Mouse (Mus musculus) heart, embryonic 11.5 days (tissue): ENCODE data around the gene Aldh18a1. TPM values are rescaled to one million over a fixed set of nuclear protein-coding genes. Genes with fewer than 3 reads are reported as not detected.
"Not testable (repeated sequence)": the region's sequence is repeated elsewhere in the genome, so short reads cannot be mapped to it uniquely, and the experiment has no call there.

Source experiments
- ATAC-seq: fragments of 200-750 bp; cut with Nextera tagmentation; replicated peaks from 2 replicates; pipeline ENCODE4 v1.8.0; 2017; ENCODE audit warnings: moderate library complexity; ENCODE audit not compliant: insufficient number of reproducible peaks, low FRiP score, low TSS enrichment
- H3K27ac ChIP-seq: fragments of 300-500 bp; sonication (generic); 2 replicates; pipeline ENCODE4 v1.5.1; 2014; ENCODE audit warnings: mild to moderate bottlenecking, low read depth, low read length
- H3K27me3 ChIP-seq: fragments of 300-500 bp; sonication (generic); 2 replicates; pipeline ENCODE4 v1.6.1; 2014; ENCODE audit warnings: mild to moderate bottlenecking, low read length, mixed read lengths; ENCODE audit not compliant: control insufficient read depth, insufficient read depth
- H3K36me3 ChIP-seq: fragments of 300-500 bp; sonication (generic); 2 replicates; pipeline ENCODE4 v1.6.1; 2014; ENCODE audit warnings: mild to moderate bottlenecking, low read length, moderate library complexity, mixed read lengths; ENCODE audit not compliant: control insufficient read depth, insufficient read depth
- H3K4me1 ChIP-seq: fragments of 300-500 bp; sonication (generic); 2 replicates; pipeline ENCODE4 v1.6.1; 2014; ENCODE audit warnings: low read length; ENCODE audit not compliant: control insufficient read depth, insufficient read depth
- H3K4me2 ChIP-seq: fragments of 300-500 bp; sonication (generic); 2 replicates; pipeline ENCODE4 v1.6.1; 2014; ENCODE audit warnings: mild to moderate bottlenecking, moderate library complexity
- H3K4me3 ChIP-seq: fragments of 300-500 bp; sonication (generic); 2 replicates; pipeline ENCODE4 v1.5.1; 2014; ENCODE audit warnings: low read depth, low read length
- H3K9ac ChIP-seq: fragments of 300-500 bp; sonication (generic); 2 replicates; pipeline ENCODE4 v1.6.1; 2014; ENCODE audit warnings: mild to moderate bottlenecking, low read depth, low read length, moderate library complexity
- H3K9me3 ChIP-seq: fragments of 300-500 bp; sonication (generic); replicated peaks from 2 replicates; pipeline ENCODE4 v1.6.1; 2016; ENCODE audit warnings: low read length; ENCODE audit not compliant: control insufficient read depth
- WGBS: fragments of 180-500 bp; shearing (Covaris S2); extraction: QIAGEN DNeasy Blood & Tissue Kit; methylation state at CpG from one replicate; pipeline ENCODE4 v1.1.7; 2014; ENCODE audit not compliant: insufficient replicate concordance; 5-methylcytosine and 5-hydroxymethylcytosine counted together
- polyA plus RNA-seq: library from polyadenylated mRNA; unstranded; fragments of >200 nt; fragmentation: Nextera tagmentation; extraction: Ambion mirVana; gene quantifications from 2 replicates; pipeline ENCODE4 v1.2.1, GENCODE M21; 2014

Gene Aldh18a1
- polyA plus RNA-seq, 1 experiment from 2014 or later: 38.9 TPM

- Histone ChIP-seq H3K36me3 (no peaks in the 10 kb centered on the region), H3K27ac (no peak overlapping the region), H3K4me2 (no peak overlapping the region), H3K9ac (no peak overlapping the region), H3K9me3 (no peaks in the 10 kb centered on the region), H3K27me3 (no peaks in the 10 kb centered on the region), H3K4me1 (no peaks in the 10 kb centered on the region), H3K4me3 (no peak overlapping the region)
- no peak for ATAC-seq
- 57% methylated on average over 12 of the region's 12 CpGs for WGBS
These were observed 37.7 kb upstream of the Aldh18a1 start for GRCm38 (mm10) chr19:40625935-40626334.

GRCm38 (mm10) chr19:40621616-40622015 lies 33.4 kb upstream of the Aldh18a1 start:
- H3K27ac ChIP-seq, H3K9ac ChIP-seq, H3K27me3 ChIP-seq, H3K36me3 ChIP-seq, H3K4me1 ChIP-seq, H3K4me2 ChIP-seq, ATAC-seq, H3K9me3 ChIP-seq, H3K4me3 ChIP-seq: not testable (repeated sequence)
- 37% methylated on average over 10 of the region's 26 CpGs for WGBS

GRCm38 (mm10) chr19:40616021-40616420 lies 27.8 kb upstream of the Aldh18a1 start:
- no peak overlapping the region for H3K9ac ChIP-seq
- H3K9me3 ChIP-seq: no peaks in the 10 kb centered on the region
- H3K4me2 ChIP-seq: no peak overlapping the region
- no peak for ATAC-seq
- peaks cover 4% of the 10 kb centered on the region; the same call in 1 of the 2 replicates for H3K4me1 ChIP-seq
- H3K27me3 ChIP-seq: peaks cover 3% of the 10 kb centered on the region; the same call in 1 of the 2 replicates
- no peak overlapping the region for H3K27ac ChIP-seq
- WGBS: 80% methylated on average over 7 of the region's 7 CpGs
- H3K36me3 ChIP-seq: no peaks in the 10 kb centered on the region
- H3K4me3 ChIP-seq: no peak overlapping the region

GRCm38 (mm10) chr19:40614811-40615210 lies 26.5 kb upstream of the Aldh18a1 start:
- Histone ChIP-seq H3K4me2 (no peak overlapping the region), H3K9me3 (no peaks in the 10 kb centered on the region), H3K9ac (no peak overlapping the region), H3K4me3 (no peak overlapping the region), H3K27ac (no peak overlapping the region), H3K36me3 (no peaks in the 10 kb centered on the region), H3K4me1 (peaks cover 4% of the 10 kb centered on the region; the same call in 1 of the 2 replicates), H3K27me3 (peaks cover 3% of the 10 kb centered on the region; the same call in 1 of the 2 replicates)
- WGBS: 69% methylated on average over 7 of the region's 7 CpGs
- ATAC-seq: no peak

DNA sequence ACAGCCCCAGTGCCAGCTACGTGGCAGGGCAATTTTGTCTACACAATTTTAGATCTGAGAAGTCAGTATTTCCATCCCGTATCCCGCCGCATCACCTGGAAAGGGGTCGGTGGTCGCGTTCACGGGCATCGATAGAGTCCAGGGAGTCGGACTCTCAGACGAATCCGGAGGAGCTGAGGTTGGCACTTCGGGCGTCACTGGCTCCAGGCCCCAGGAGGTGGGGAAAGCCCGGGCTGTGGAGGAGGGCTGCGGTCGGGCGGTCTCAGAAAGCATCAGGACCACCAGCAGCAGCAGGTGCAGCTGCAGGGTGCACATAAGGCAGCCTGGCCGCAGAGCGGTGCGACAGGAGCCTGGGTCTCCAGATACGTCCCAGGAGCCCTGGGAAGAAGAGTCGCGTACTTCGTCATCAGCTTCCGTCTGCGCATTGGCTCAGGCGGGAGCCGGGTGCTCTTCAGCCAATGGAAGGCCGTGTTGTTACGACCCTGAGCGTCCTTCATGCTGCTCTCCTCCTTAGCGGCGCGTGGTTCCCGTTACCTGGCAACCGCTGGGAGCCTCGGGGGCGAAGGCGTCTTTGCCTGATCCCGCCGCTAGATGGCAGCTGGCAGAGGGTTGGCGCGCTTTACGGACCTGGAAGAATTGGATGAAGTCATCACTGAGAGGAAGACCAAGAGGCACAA lies 23.7 kb upstream of the Aldh18a1 start, which contains the start of the genes Tctn3 and Entpd1:
Gene Tctn3, minus strand, starts transcription at position 404 of the 677 bp plus-strand sequence.
Gene Entpd1, plus strand, starts transcription at position 537 of the 677 bp plus-strand sequence.
- no peak within 1 kb of the TSS for H3K27ac ChIP-seq
- WGBS: 0% methylated on average over 45 of the region's 45 CpGs
- H3K4me3 ChIP-seq: peak within 1 kb of the TSS; percentile 74

GRCm38 (mm10) chr19:40607676-40608075 lies 19.4 kb upstream of the Aldh18a1 start:
- ATAC-seq: no peak
- no peaks in the 10 kb centered on the region for H3K27me3 ChIP-seq
- WGBS: 68% methylated on average over 6 of the region's 6 CpGs
- H3K36me3 ChIP-seq: no peaks in the 10 kb centered on the region
- no peak overlapping the region for H3K4me3 ChIP-seq
- H3K4me1 ChIP-seq: peaks cover 4% of the 10 kb centered on the region; the same call in 1 of the 2 replicates
- no peak overlapping the region for H3K9ac ChIP-seq
- no peak overlapping the region for H3K27ac ChIP-seq
- H3K9me3 ChIP-seq: no peaks in the 10 kb centered on the region
- H3K4me2 ChIP-seq: no peak overlapping the region

More for the DNA sequence above, 23.7 kb upstream of the Aldh18a1 start, which contains the start of the genes Tctn3 and Entpd1:
- H3K4me1 ChIP-seq: peaks cover 4% of the 10 kb centered on the region; the same call in 1 of the 2 replicates
- H3K9ac ChIP-seq: peak within 1 kb of the TSS; percentile 71
- H3K27me3 ChIP-seq: peaks cover 3% of the 10 kb centered on the region; the same call in 1 of the 2 replicates
- ATAC-seq: peak; percentile 100
- peak within 1 kb of the TSS; percentile 91 for H3K4me2 ChIP-seq
- no peaks in the 10 kb centered on the region for H3K9me3 ChIP-seq
- H3K36me3 ChIP-seq: no peaks in the 10 kb centered on the region

DNA sequence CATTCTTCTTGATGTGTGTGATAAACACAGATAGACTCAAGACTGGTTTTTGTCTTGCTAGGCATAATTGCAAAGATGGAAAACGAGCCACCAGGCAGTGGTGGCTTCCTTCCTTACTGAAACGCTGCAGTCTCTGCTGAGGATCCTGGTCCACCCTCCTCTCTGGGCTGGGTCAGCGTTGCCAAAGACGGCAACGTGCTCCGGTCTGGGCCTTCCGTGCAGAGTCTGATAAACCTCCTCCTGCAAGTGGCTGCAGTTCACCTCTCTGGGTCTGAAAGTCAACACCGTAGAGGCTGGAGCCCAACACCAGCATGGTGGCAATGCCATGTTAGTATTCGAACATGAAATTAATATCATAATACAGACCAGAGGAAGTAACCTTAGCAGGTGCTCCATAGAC lies 16.9 kb upstream of the Aldh18a1 start:
- no peaks in the 10 kb centered on the region for H3K27me3 ChIP-seq
- no peak overlapping the region for H3K4me3 ChIP-seq
- ATAC-seq: no peak
- H3K27ac ChIP-seq: no peak overlapping the region
- no peaks in the 10 kb centered on the region for H3K4me1 ChIP-seq
- no peak overlapping the region for H3K9ac ChIP-seq
- H3K9me3 ChIP-seq: no peaks in the 10 kb centered on the region
- no peaks in the 10 kb centered on the region for H3K36me3 ChIP-seq
- H3K4me2 ChIP-seq: no peak overlapping the region
- WGBS: 82% methylated on average over 9 of the region's 9 CpGs

- no peak for ATAC-seq
- H3K9me3 ChIP-seq: no peaks in the 10 kb centered on the region
- H3K27me3 ChIP-seq: no peaks in the 10 kb centered on the region
- no peaks in the 10 kb centered on the region for H3K36me3 ChIP-seq
- no peak overlapping the region for H3K4me3 ChIP-seq
- no peaks in the 10 kb centered on the region for H3K4me1 ChIP-seq
- 74% methylated on average over 3 of the region's 3 CpGs for WGBS
- no peak overlapping the region for H3K9ac ChIP-seq
- H3K4me2 ChIP-seq: no peak overlapping the region
- H3K27ac ChIP-seq: no peak overlapping the region
These were observed 13.6 kb upstream of the Aldh18a1 start for GRCm38 (mm10) chr19:40601870-40602269.

- not testable (repeated sequence) for H3K4me2 ChIP-seq, H3K4me1 ChIP-seq, H3K9me3 ChIP-seq, H3K36me3 ChIP-seq, ATAC-seq, H3K4me3 ChIP-seq, H3K9ac ChIP-seq, H3K27ac ChIP-seq, H3K27me3 ChIP-seq
- 88% methylated on average over 5 of the region's 5 CpGs for WGBS
These were observed 12.6 kb upstream of the Aldh18a1 start for GRCm38 (mm10) chr19:40600846-40601245.
